Mouse (Mus musculus): ENCODE measurements around the gene Rasgrf1.

Gene Rasgrf1

DNA sequence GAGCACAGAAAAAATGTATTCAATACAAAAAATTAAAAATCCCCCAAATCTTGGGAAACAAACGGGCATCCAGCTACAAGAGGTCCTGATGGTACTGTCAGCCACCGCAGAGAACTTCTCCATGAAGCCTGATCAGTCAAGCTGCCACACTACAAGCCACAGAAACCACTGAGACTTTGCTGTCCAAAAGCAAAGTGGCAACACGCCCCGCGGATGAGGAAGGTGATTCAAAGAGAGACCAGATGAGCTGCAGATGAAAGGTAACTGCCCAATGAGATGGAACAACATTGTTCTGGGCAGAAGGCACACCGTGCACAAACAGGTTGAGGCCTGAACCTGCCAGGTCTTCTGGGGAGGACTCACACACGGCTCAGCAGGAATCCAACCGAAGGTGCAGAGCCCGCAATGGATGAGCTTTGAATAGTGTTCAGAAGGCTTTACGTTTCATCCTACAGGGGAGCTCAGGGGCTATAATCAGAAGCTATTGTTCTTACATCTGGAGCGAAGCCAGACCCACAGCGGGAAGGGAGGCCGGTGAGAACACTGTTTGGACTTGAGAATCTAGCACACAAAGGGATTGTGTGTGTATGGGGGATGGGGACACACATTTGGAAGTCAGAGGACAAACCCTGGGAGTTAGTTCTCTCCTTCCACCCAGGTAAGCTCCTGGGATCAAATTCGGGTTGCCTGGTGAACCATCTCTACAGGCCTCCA is 9.4 kb upstream of the Rasgrf1 start:
- ChIA-PET CTCF (interaction anchor here in 2 of 4 experiments (0.6 to 0.8 kb wide), 2 partner anchors 73 to 74 kb away, joined by 3 to 4 read pairs; no protein-coding TSS in a partner anchor), POLR2A (interaction anchor here in 2 of 4 experiments (0.6 to 1.1 kb wide), 2 partner anchors 12 to 207 kb away, joined by 3 to 6 read pairs; no protein-coding TSS in a partner anchor)

DNA sequence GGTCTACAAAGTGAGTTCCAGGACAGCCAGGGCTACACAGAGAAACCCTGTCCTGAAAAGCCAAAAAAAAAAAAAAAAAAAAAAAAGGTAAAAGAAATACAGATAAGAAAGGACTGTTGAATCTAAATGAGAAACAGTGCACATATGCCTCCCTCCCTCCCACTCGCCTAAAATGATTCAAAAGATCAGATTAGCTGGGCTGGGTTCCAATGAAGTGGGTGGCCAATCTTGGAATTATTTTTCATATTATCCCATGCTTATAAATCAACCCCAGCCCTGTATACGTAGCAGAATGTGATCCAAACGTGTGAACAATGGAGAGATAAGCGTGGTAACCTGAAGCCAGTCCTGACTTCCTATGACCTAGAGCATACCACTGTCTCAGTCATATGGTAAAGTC is 8.5 kb upstream of the Rasgrf1 start:
- POLR2A ChIA-PET: interaction anchor here in 1 of 4 experiments (0.6 kb wide), 1 partner anchor 235 kb away, joined by 3 read pairs; no protein-coding TSS in a partner anchor
- CTCF ChIA-PET: interaction anchor here in 1 of 4 experiments (0.6 kb wide), 1 partner anchor 15 kb away, joined by 3 read pairs; no protein-coding TSS in a partner anchor

GRCm38 (mm10) chr9:89902813-89903212 is 6.9 kb upstream of the Rasgrf1 start:
- POLR2A ChIA-PET: interaction anchor here in 2 of 4 experiments (0.5 to 0.7 kb wide), 2 partner anchors 8 to 115 kb away, joined by 3 to 5 read pairs; no protein-coding TSS in a partner anchor
- CTCF ChIA-PET: no interaction called here

DNA sequence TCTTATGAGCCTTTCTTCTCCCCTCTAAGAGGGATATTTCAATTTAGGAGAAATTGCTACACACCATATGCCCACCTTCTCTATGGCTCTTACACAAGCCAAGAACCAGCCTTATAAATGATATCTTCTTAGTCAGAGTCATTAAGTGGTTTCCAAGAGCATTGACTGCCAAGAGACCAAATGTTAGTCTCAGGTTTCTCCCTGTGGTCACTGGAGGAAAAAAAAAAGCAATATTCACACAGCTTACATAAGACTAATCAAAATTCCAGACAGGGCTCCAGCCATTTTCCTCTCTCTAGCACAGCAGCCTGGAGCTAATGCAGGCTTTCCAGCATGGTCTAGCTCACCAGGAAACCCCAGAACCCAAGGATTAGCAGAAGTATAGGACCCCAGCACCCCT is 3.1 kb upstream of the Rasgrf1 start:
- ChIA-PET POLR2A (interaction anchor here in 2 of 4 experiments (0.5 to 0.6 kb wide), 2 partner anchors 12 to 1481 kb away, joined by 3 to 7 read pairs; no protein-coding TSS in a partner anchor), CTCF (no interaction called here)

- POLR2A ChIA-PET: interaction anchor here in 1 of 4 experiments (0.9 kb wide), 1 partner anchor 39 kb away, joined by 3 read pairs; no protein-coding TSS in a partner anchor
- CTCF ChIA-PET: interaction anchor here in 1 of 4 experiments (0.6 kb wide), 1 partner anchor 210 kb away, joined by 3 read pairs; no protein-coding TSS in a partner anchor
These were observed 1.8 kb upstream of the Rasgrf1 start for GRCm38 (mm10) chr9:89907941-89908340.

DNA sequence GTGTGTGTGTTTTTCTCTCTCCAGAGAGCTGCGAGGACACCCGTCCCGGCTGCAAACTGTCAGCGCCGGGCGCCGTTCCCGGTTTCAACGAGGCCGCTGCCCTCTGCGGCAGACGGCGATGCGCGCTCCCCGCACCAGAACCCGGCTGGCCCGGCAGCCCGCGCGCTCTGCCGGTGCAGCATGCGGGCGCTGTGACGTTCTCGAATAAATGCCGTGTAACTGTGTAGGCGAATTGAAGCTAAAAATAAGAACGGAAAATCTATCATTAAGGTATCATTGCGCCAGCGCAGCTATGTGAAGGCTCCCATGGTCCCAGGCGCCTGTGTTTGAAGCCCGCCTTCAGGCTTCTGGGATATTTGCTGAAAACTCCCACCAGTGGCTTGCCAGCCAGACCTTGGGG is 1.1 kb upstream of the Rasgrf1 start:
- ChIA-PET POLR2A (interaction anchor here in 2 of 4 experiments (0.5 to 0.7 kb wide), 4 partner anchors 186 to 1497 kb away, joined by 3 read pairs; no protein-coding TSS in a partner anchor), CTCF (interaction anchor here in 1 of 4 experiments (0.6 kb wide), 1 partner anchor 87 kb away, joined by 3 read pairs; no protein-coding TSS in a partner anchor)

DNA sequence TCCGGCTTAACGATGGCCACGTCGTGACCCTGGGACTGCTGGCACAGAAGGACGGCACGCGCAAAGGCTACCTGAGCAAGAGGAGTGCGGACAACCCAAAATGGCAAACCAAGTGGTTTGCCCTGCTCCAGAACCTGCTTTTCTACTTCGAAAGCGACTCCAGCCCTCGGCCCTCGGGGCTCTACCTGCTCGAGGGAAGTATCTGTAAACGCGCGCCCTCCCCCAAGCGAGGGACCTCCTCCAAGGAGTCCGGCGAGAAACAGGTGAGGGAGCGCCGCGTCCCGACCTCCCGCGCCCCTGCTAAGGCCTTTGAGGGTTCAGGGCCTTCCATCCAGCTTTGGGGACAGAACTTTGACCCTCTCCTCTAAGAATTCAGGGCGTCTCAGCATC is 298 bp downstream of the Rasgrf1 start:
- POLR2A ChIA-PET: no interaction called here
- CTCF ChIA-PET: interaction anchor here in 1 of 4 experiments (0.6 kb wide), 1 partner anchor 82 kb away, joined by 4 read pairs; no protein-coding TSS in a partner anchor

GRCm38 (mm10) chr9:89910741-89911444 is 1.2 kb downstream of the Rasgrf1 start:
- POLR2A ChIA-PET: interaction anchor here in 2 of 4 experiments (0.6 to 0.7 kb wide), 3 partner anchors 8 to 34 kb away, joined by 4 to 6 read pairs (median 5); no protein-coding TSS in a partner anchor

DNA sequence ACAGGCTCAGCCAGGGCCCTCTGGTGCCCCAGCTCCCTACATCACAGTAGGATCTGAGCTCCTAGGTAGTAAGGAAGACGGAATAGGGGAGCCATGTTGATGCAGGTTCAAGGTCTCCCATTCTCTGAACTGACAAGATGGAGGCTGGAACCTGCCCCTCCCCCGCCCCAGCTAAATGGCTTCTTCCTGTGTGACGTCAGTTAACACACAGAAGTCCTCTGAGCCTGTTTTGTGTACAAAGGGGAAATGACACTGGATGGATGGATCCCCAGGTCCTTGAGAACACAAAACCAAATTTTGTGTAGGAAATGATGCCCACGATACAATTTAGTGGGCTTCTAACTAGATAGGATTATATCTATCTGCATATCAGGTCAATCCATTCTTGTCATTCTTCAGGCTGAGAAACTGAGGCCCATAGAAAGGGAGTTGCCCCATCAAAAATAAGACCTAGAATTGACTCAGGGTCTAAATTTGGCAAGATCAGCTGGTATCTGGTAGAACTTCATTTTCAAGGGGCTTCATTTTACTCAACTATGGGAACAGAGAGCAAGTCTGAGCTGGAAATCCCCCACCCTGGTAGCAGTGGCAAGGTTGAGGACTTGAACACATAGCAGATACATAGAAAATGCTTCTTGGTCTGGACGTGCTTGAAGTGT is 2.3 kb downstream of the Rasgrf1 start:
- CTCF ChIA-PET: interaction anchor here in 1 of 4 experiments (1.5 kb wide), 1 partner anchor 84 kb away, joined by 3 read pairs; no protein-coding TSS in a partner anchor

More at GRCm38 (mm10) chr9:89910741-89911444, 1.2 kb downstream of the Rasgrf1 start:
- CTCF ChIA-PET: interaction anchor here in 2 of 4 experiments (0.6 to 1.5 kb wide), 2 partner anchors 83 kb away, joined by 3 to 4 read pairs; no protein-coding TSS in a partner anchor

DNA sequence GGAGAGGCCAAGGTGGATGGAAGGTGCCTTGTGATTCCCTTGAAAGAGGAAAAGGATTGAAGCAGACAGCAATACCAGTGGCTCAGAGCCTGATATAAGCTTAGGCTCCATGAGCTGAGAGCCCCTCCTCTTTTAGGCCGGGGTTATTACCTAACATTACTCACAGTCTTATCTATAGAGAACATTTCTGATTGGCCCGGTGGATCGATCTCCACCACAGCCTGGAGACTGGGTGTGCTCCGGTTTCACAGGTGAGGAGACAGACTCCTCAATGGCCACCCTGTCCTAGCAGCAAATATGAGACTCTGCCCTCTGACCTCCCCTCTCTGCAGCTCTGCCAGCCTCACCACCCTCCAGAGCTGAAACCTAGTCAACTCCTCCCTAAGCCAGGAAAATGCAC is 3.4 kb downstream of the Rasgrf1 start:
- POLR2A ChIA-PET: interaction anchor here in 2 of 4 experiments (0.6 to 1.2 kb wide), 2 partner anchors 13 to 85 kb away, joined by 3 read pairs; no protein-coding TSS in a partner anchor
- CTCF ChIA-PET: interaction anchor here in 2 of 4 experiments (0.6 to 0.7 kb wide), 2 partner anchors 139 to 160 kb away, joined by 3 read pairs; no protein-coding TSS in a partner anchor

More for the DNA sequence above, 2.3 kb downstream of the Rasgrf1 start:
- POLR2A ChIA-PET: interaction anchor here in 2 of 4 experiments (0.7 to 1.2 kb wide), 2 partner anchors 12 to 216 kb away, joined by 3 read pairs; no protein-coding TSS in a partner anchor

DNA sequence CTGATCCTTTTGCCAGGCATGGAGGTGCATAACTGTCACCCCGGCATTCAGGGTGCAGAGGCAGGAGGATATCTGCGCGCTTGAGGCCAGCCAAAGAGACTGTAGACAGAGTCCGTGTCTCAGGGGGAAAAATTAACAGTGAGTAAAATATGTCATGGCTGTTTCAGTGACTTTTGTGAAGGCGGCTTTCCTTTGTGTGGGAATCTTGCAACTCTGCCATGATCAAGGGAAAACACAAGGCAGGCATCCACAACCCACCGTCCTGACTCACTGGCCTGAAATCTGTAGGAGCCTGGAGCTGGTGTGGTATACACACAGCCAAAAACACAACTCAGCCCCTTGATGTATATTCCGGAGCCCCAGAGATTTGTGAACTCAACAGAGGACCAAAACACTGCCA is 6.8 kb downstream of the Rasgrf1 start:
- POLR2A ChIA-PET: no interaction called here
- CTCF ChIA-PET: no interaction called here

DNA sequence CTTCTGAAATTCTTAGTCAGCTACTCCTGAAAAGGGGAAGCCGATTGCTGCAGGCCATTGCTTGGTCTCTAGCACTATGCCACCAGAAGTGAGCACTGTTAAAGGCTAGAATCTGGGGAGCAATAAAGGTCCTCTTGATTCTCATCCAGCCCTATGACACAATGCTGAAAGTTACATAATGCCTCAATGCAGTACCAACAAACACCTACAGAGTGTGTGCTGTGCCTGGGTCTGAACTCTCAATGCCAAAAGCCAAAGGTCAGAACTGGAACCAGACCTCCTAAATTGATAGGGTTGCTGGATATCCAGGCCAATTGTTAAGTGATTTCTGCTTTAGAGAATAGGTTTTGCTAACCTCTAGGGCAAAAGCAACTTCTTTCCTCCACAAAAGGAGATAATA is 7.7 kb downstream of the Rasgrf1 start:
- CTCF ChIA-PET: no interaction called here
- POLR2A ChIA-PET: no interaction called here

GRCm38 (mm10) chr9:89918832-89919231 is 9.1 kb downstream of the Rasgrf1 start:
- ChIA-PET CTCF (no interaction called here), POLR2A (no interaction called here)

DNA sequence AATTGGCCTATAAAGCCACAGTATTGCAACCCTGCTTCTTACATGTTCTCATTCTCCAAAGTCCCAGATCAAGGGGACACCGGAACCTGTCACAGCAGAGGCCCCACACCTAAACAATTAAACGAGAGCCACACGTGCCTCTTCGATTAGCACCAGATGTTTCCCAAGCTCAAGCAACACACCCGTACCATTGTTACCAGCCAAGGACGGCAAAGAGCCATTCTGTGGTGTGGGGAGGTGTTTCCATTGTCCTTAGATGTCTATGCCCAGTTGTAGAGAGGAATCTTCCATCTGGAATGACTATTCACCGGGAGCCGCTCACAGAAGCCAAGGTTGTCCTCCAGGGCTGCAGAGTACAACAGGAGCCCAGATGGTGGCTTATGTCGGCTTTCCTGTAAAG is 11.4 kb downstream of the Rasgrf1 start:
- CTCF ChIA-PET: no interaction called here
- POLR2A ChIA-PET: no interaction called here

GRCm38 (mm10) chr9:89922666-89923065 is 13.0 kb downstream of the Rasgrf1 start:
- ChIA-PET POLR2A (no interaction called here), CTCF (no interaction called here)

DNA sequence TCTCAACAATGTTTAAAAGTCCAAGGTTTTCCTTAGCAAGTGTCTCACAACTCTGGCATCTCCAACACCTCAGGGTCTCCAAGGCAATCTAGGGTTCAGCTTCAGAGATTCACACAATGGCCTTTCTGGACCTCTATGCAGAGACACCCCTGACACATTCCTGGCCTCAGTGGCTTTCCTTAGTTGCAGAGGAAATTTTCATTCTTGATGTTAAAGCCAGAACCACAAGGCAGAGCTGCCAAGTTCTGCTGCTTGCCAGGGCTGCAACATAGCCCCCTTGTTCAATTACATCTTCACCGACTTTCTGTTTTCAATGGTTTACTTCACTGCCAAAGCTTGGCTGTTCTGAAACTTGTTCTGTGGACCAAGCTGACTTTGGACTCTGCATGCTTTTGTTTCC is 15.1 kb downstream of the Rasgrf1 start:
- ChIA-PET CTCF (no interaction called here), POLR2A (interaction anchor here in 1 of 4 experiments (0.6 kb wide), 1 partner anchor 182 kb away, joined by 5 read pairs; no protein-coding TSS in a partner anchor)

- CTCF ChIA-PET: no interaction called here
- POLR2A ChIA-PET: no interaction called here
These were observed 18.8 kb downstream of the Rasgrf1 start for GRCm38 (mm10) chr9:89928497-89928896.

GRCm38 (mm10) chr9:89940428-89940827 is 30.7 kb downstream of the Rasgrf1 start:
- POLR2A ChIA-PET: no interaction called here
- CTCF ChIA-PET: interaction anchor here in 2 of 4 experiments (0.6 kb wide), 2 partner anchors 9 to 287 kb away, joined by 3 to 8 read pairs; no protein-coding TSS in a partner anchor

- CTCF ChIA-PET: no interaction called here
- POLR2A ChIA-PET: interaction anchor here in 1 of 4 experiments (0.7 kb wide), 1 partner anchor 386 kb away, joined by 4 read pairs; no protein-coding TSS in a partner anchor
These were observed 37.1 kb downstream of the Rasgrf1 start for GRCm38 (mm10) chr9:89946830-89947229.

Measured in embryonic stem cell, embryonic (primary cell).